Mouse (Mus musculus) thymus, postnatal 10 days (tissue): ENCODE data around the gene Sphk1.
A peak's percentile ranks its signal among the peaks of the same experiment; 100 is the strongest.

Source experiments
- DNase-seq, 2 experiments: peaks; one replicate each; pipeline ENCODE4 v3.0.0; 2021; ENCODE audit warnings: low spot score in 2 of 2

Gene Sphk1

DNA sequence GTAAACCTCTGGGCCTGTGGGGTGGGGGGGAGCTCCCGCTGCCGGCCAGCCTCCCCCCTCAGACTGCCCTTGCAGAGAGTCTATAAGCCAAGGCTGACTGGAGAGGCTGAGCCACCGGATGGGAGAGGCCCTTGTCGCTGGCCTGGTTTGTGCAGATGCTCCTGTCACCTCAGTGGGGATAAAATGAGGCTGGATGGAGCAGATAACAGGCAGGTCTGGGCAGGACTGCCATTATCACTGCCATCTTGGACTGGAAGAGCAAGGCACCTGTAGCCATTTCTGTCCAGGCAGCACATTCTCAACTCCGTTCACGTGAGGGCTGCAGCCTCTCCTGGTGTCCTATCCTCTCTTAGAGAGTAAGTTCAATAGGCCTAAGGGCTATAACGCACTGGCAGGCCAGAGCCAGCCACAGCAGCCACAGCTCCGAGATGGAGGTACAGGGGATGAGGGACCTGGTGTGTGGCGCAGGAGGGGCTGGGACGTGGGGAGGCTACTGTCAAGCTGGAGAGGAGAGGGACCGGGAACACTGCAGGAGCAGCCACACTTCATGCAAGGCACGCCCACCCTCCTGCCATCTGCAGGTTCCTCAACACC, 7.5 kb downstream of the Sphk1 start:
- no peak for DNase-seq

DNA sequence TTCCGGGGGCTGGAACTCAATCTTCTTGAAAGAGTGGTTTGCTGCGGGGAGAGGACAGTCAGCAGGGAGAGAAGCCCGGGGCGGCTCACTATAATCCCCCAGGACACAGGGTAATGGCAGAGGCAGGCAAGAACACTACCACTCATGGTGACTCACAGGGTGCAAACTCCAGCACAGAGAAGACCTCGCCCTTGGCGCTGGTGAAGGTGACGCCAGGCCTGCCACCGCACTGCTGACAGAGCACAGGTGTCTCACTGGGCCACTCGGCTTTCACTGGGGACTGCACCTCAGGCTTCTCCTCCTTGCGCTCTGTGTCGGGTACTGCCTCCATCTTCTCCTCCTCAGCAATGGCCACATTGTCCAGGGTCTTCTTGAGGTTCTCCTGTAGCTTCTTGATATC, 10.5 kb downstream of the Sphk1 start:
- DNase-seq = no peak

DNA sequence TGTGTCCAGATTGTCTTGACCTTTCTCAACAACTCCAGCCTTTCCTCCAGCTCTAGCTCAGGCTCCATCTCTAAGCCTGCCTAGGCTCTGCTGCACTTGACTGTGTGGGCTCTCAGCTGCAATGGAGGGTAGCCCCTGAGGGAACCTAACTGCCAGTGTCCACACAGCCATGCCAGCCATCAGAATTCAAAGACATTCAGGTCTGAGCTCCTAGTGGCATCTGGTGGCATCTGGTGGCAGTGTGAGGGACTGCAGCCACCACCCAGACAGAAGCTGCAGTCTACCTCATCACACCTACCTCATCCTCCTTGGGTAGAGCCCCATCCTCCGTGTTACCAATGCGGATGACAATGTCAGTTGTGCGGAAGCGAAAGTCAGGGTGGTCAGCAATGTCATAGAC, 12.4 kb downstream of the Sphk1 start:
- no peak for DNase-seq

DNA sequence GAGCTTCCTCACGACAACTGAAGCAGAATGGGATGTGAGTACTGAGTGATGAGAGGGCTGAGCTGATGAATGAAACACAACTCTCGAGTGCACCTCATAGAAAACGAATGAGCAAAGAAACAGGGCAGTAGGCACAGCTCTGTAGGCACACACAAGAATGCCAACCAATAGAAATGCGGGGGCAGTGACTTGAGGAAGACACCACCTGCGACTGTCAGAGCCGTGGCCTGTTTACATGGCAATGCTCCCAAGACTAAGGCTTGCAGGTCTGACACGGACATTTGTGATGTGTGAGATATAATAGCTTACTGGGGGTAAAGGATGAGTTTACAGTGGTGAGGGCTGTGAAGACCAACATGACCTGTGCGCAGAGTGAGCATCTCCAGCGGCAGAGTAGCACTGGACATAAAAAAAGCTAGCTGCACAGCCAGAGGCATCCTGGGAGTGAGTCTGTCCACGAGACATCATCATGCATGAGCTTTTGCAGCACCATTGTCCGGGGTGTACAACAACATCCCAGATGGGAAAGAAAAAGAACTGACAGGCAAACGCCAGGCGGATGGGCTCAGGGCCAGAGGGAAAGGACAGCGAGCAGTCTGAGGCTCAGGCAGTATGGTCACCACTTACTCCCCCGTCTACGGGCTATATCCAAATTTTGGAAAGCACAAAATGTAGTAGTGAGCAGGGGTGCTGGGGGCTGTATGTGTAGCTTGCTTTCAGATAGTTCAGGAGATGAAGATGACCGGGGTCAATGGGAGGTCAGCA, 16.8 kb downstream of the Sphk1 start:
- no peak for DNase-seq

DNA sequence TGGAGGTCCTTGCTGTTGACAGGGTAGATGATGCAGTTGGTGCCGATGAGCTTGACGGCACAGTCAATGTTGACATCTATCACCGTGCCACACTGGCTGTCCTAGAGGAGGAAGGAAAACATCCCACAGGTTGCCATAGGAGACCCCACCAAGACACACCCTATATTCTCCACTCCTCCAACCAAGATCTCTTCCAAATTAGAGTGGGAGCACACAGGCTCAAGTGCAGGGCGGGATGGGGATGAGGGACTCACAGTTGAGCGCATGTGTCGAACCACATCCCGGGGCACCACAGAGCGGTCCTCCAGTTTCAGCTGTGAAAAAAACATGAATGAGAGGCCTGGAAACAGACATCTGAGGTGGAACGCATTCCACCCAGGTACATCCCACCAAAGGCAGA, 18.1 kb downstream of the Sphk1 start:
- DNase-seq = no peak

DNA sequence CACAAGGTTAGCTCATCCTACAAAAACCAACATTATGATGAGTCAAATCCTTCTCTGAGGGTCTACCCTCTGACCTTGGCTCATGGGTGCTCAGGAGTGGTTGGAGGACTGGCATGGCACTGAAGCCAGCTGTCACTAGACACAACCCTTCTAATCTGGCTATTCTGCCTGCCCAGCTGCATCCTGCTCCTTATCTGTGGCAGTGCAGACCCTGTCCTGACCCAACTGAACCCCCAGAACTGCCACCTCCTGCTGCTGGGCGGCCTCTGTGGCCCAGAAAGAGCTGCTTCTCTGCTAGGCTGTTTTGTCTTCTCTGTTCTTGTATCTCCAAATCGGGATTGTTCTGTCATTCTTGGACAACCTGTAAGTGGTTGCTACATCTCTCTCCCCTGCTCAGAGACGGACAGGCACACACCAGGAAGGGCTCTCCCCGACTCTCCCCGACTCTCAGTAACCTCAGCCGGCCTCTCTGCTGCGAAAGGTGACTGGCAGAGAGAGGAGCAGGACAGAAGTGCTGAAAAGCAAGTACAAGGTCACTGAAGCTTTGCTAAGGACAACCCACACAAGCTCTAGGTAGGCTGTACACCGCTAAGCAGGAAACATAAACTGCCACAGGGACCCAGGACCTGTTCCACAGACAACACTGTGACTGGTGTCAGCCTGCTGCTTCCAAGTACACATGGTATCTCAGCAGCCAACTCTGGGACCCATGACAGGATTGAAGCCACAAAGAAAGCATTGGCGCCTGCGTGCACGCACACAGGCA, 18.7 kb downstream of the Sphk1 start:
- no peak for DNase-seq

DNA sequence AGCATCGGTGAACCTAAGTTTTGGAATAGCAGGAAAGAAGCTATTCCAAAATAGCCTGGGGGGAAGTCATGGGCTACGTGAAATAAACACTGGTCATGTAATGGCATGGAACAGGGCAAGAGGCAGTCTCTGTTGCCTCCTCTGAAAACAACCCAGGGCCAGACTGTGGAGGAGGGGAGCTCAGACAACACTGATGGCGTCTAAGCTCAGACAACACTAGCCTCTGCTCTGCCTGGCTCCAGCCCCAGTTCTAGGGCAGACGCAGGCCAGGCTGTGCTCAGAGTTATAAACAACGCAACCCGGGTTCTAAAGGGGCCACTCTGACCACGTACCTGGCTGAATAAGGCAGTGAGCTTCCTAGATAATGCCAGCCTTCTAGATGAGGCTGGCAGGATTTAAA, 20.0 kb downstream of the Sphk1 start:
- no peak for DNase-seq

DNA sequence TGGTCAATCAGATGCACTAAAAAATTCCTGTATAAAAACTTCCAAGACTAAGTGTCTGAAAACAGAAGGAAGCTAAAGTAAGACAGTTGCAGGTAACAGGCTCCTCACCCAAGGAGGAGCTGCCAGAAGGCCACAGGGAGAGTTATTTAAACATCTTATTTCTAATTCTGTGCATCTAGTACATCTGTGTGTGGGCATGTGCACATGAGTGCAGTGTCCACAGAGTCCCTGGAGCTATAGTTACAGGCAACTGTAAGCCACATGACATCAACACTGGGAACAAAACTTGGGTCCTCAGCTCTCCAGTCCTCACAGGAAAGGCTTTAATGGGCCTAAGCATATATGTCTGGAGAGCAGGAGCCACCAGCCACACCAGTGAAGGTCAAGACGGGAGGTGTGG, 21.5 kb downstream of the Sphk1 start:
- no peak for DNase-seq

DNA sequence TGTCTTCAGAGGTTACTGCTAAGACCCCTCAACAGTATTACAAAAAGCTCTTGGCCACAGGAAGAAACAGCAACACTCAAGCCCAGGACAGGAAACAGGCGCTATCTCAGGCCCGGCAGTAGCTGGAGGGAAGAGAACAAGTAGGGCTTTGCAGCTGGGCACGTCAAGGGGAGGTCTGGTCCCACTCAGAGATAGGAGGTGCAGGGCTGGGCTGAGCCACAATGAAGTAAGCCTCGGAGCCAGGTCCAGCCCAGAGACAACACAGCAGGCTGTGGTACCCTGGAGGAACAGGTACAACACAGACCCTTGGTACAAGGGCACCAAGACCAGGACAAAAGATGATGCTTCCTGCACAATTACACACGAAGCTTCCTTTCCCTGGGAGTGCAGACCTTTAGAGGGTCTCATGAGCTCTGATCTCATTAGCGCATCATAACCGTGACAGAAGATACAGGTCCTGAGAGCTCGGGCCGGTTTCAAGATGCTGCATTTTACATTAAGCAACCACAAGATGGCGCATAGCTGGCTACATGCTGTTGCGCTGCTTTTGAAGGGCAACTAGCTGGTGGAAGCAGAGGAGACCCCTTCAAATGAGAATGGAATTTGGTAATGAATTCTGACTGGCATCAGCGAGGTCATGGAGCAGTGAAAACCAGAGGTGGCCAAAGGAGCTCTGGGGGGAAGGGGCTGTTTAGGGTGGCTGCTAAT, 23.6 kb downstream of the Sphk1 start:
- peak in 1 of 2 experiments; percentile 56 for DNase-seq

DNA sequence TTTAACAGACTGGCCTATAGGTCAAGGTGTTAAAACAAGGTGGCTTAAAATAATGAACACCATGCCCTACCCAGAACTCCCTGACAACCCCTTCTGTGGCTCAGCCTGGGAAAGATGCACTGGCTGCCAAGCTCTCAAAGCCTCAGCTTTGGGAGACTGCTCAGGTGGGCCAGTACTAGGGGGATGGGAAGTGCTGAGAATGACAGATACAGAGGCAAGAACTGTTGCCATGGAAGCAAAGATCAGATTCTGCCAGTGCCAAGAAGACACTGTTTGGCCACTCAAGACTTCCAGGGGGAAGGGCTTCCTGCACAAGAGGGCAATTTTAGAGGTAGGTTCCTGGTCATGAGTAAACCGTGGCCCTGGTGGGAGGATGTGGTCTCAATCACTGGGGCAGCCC, 24.8 kb downstream of the Sphk1 start:
- DNase-seq = no peak

DNA sequence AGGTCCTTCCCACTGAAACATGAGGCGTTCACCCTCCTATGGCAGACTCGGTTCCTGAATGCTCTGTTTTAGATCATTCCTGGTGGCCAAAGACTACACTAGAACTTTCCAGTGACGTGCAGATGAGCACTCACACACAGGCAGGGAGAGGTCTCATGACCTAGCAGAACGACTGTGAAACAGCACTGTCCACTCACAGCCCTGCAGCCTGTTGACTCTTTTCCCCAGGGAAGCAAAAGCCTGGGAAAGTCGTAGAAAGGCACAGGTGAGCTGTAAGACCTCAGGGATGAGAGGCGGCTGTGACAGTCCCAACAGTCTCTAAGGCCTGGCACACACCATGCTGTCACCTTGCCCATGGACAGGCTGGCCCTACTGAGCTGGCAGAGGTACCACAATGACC, 25.6 kb downstream of the Sphk1 start:
- no peak for DNase-seq

DNA sequence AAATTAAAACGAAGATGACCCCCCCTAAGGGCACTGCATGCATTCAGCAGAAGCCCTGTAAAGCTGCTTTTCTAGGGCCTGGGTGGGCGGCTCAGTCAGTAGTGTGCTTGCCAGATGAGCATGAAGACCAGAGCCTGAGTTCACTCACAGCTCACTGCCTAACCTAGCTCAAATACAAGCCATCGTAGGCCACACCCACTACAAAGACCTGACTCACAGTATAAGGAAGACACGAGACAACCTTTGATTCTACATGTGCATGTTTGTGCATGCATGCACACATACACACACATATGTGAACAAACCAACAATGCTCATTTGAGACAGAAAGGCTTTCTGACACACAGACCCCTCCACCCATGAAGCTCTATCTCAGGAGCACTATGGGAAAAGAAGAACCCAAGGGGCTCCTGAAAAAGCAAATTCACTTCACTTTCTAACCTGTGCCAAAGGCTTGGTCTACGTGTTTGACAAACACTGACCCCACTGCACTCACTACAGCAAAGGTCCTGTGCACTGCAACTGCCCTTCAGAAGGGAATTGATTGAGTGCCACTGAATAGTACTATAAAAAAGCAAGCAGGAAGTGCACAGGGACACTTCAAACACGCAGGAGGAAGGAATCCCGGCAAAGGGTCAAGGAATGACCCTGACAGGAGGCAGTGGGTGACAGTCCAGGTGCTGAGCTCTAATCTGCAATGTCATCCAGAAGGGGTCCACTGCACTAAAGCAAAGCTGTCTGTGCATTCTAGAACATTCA, 34.7 kb downstream of the Sphk1 start:
- DNase-seq = no peak

DNA sequence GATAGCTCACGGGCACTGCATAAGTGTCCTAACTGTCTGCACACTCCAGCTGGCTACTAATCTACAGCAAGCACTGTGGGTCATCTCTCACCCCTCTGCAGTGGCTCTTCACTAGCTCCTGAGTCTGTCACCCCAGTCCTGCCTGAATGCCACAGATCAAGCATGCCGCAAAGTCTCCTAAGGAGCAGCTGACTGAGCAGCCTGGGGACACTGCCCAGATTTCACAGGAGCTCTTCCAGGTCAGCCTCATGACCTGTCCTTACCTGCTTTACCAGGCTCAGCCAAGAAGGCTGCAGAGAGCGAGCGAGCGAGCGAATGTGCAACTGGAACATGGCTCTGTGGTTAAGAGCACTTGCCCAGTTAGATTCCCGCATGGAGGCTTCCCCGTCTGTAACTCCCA, 36.8 kb downstream of the Sphk1 start:
- DNase-seq = no peak

DNA sequence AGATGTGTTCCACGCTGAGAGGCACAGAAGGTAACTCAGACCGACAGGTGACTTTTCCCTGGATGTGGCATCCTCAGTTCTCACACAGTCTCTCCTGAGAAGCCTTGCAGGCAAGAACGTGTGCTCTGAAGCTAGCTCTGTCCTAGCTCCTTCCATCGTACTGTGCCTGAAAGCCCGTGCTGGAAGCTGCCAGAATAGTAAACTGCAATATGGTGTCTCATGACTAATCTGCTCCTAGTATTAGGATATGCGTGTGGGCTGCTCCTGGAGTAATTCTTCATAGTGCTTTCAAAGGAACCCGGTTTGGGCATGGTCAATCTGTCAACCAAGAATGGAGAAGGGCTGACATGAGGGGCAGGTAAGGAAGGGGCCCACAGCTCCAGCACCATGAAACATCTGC, 40.1 kb downstream of the Sphk1 start:
- DNase-seq = no peak

DNA sequence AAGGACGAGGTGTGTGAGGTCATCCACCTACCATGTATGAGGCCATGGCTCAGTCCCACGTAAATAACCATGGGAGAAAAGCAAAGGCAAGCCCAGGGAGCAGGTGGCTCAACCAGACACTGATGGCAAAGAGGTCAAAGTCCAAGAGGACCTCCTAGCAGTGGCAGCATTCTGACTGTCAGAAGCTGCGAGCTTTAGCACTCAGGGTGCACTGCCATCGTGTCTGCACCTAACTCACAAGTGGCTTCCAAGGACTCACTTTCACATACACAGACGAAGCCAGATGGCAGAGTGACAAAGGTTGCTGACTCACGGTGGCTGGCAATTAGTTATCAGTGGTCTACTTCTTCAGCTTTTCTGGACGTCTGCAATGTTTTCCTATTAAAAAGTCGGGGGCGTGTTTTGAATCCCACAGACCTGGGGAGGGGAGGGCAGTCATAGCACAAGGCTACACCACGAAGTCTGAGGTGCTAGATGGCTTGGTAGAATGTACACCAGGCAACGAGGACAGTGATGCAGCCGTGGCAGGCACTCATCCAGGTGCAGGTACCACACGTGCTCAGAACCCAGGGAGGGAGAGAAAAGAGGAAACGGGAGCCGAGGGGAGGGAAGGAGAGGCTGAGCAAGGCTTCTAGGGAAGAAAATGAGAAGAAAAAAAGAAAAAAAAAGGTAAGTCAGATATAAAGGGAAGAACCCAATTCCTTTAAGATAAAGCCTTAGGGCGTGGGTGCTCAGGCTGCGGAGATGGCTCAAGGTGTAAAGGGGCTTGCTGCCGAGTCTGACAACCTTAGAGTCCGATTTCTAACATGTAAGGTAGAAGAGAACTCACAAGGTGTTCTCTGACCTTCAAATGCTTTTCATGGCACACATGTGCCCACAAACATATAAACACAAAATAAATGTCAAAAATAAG, 41.3 kb downstream of the Sphk1 start:
- no peak for DNase-seq

DNA sequence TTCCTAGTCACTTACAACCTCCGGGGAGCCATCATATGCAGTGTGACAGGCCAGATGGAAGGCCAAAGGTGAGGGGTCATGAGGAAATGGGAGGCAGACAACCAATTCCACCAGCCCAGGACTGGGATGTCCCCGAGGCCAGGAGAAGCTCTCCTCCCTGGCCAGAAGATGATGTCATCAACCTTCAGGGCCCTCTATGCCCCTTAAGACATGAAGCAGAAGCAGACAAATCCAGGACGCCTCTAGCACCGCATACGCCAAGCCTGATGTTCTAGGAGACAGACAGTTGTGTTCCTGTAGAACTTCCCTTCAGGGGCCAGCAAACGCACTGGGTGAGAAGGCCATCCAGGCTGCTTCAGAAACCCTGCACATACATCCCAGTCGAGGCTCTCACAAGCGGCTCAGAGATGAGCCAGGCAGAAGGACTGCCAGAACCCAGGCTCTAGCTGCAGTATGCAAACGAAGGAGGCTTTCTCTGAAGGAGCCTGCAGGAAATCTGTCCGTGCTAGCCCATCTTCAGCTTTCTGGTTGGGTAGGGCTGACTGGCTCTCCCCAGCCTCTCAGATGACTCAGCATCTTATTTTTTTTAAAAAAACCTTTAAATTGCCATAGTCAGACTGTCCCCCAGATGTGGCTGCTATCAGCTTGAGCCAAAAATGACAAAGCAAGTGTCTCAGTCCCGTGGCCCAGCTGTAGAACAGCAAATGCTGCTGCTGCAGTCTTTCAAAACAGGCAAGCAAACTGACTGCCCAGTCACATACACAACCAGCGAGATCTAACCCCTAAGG, 42.2 kb downstream of the Sphk1 start:
- no peak for DNase-seq

DNA sequence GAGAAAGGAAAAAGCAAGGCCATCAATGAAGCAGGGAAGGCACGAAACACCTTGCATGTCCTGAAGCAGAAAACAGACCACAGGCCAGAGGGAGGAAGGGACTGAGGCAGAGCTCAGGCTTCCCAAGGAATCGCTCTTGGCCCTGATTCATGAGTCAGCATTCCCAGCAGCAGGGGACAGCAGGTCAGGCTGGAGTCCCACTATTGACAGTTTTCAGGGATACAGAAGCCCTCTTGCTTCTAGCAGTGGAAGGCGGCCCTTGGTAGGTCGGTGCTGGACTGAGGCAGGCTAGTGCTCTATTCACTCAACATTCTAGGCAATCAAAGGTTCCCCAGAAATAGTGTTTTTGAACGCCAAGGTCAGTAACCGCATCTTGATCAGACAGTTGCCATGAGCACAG, 43.8 kb downstream of the Sphk1 start:
- no peak for DNase-seq

DNA sequence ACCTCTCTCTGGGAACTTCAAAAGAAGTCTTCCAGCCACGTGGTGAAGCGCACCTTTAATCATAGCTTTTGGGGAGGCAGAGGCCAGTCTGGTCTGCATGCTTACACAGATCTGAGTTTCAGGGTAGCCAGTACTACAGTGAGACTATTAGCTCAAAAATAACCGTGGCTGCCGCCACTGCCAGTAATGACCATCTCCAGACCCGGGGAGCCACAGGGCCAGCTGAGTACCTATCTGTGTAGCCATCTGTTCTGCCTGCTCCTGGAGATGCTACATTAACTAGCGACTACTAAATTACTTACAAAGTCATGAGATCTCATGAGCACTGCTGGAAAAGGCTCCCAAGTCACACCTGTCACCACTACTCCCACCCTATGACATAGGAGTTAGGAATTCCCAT, 44.3 kb downstream of the Sphk1 start:
- DNase-seq = no peak

DNA sequence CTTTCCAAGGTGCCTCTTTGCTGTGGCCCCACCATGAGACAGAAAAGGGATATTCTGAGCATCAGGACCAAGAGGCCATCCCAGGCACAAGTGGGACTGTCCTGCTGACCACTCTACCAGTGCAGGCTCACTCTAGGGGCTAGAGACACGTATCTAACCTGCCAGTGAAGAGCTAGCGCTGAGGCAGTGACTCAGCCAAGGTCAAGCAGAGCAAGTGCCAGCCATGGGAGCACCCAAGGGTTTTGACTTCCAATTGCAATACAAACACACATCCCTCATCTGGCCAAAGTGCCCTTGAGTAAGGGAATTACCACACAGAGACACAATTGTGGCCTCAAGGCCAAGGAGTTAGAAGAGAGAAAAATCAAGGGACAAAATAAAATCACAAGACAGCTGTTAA, 44.7 kb downstream of the Sphk1 start:
- no peak for DNase-seq

DNA sequence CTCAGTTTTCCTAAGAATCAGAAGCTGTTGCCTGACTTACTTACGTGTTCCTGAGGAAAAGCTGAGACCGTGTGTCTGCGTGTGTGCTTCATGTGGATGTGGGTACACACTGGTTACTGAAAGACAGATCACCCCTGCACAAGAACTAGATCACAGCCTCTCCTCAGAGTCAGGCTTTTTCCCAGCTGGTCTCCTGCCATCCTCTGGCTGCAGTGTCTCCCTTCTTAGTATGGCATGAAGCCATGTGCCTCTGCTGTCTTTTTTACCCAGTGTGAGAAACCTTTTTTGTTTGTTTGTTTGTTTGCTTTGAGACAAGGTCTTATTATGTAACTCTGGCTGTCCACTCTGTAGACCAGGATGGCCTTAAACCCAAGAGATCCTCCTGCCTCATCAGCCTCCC, 48.6 kb downstream of the Sphk1 start:
- DNase-seq = no peak
